Mouse (Mus musculus): ENCODE results near the gene Cacna2d3. TPM values are rescaled to one million over a fixed set of nuclear protein-coding genes. Genes with fewer than 3 reads are reported as not detected.

Gene Cacna2d3
- polyA plus RNA-seq, 1 experiment: not detected

DNA sequence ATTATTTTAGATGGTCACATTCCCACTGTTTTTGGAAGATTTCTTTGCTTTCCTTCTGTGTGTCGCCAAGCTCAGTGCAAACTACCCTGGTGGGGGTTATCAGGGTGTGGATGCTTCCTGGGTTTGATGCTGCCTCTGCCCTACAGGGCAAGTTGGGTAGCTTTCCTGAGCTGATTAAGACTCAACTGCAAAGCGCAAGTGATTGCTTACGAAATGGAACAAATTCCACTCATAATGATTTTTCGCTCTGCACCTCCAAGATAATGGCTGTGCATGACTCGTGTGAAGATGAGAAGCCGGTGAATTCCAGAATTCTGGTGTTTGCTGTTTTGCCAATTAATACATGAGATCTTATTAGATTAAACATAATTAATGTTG is 557.0 kb downstream of the Cacna2d3 start:
- no peak overlapping the region for H3K27ac ChIP-seq (ENCODE audit: insufficient read depth, low read depth, low read length)
- no peaks in the 10 kb centered on the region for H3K4me1 ChIP-seq (ENCODE audit: control insufficient read depth, insufficient read depth, low read length)
- no peak overlapping the region for H3K4me3 ChIP-seq (ENCODE audit: insufficient read depth, low read depth, low read length)
- 83% methylated on average over 6 of the region's 6 CpGs for WGBS
- no peak for TF ChIP-seq POLR2A (IDR thresholded peaks at IDR 0.05; ENCODE audit: insufficient read depth, low read depth, low read length)
- no peak for TF ChIP-seq CTCF (IDR thresholded peaks at IDR 0.05; ENCODE audit: insufficient read depth, low read depth, low read length)

DNA sequence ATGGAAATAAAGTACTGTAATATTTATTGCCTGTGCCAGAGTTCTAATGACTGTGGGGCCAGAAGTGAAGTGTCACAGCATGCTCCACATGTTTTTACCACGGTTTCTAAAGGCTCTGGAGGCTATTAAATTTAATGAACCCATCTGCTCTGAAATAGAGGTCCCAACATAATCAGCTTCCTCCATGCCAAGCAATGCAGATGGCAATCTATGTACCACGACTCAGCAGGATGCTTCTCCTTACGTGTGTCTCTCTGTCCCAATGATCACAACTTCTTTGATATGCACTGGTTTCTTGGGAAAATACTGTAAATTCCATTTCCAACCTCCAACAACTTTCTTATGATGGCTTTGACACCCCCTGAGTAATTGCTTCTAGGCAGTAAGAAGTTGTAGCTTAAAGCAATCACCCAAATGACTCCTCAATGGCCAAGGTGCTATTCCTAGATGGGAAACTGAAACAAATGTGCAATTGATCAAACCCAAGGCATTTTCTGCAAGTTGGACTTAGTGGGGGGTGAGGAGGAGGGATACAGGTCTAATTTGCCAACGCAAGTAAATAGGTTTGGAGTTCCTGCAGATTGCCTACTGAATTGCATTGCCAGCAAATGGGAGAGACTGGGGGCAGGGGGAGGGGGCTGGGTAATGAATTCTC is 557.5 kb downstream of the Cacna2d3 start:
- H3K27ac ChIP-seq (ENCODE audit: insufficient read depth, low read depth, low read length): no peak overlapping the region
- no peaks in the 10 kb centered on the region for H3K4me1 ChIP-seq (ENCODE audit: control insufficient read depth, insufficient read depth, low read length)
- TF ChIP-seq POLR2A (IDR thresholded peaks at IDR 0.05; ENCODE audit: insufficient read depth, low read depth, low read length) (no peak), CTCF (IDR thresholded peaks at IDR 0.05; ENCODE audit: insufficient read depth, low read depth, low read length) (no peak)
- no peak overlapping the region for H3K4me3 ChIP-seq (ENCODE audit: insufficient read depth, low read depth, low read length)
- 63% methylated on average over 4 of the region's 4 CpGs for WGBS

DNA sequence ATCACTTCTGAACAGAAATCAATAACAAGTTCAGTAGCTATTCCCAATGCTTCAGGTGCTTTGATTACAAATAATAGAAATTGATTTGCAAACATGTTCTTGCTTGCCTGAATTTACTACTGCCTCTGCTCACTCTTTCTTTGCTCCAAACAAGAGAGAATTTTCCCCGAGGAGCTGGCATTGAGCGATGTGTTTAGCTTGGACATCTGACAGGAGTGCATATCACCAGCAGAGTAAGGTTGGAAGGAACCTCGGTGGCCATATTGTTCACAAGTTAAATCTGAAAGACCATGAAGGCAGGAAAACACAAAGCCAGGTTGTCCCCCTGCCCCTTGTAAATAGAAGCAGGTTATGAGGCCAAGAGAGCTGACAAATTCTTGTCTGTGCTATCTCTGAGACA is 561.9 kb downstream of the Cacna2d3 start:
- H3K4me3 ChIP-seq (ENCODE audit: insufficient read depth, low read depth, low read length): no peak overlapping the region
- no peaks in the 10 kb centered on the region for H3K4me1 ChIP-seq (ENCODE audit: control insufficient read depth, insufficient read depth, low read length)
- 87% methylated on average over 3 of the region's 3 CpGs for WGBS
- TF ChIP-seq POLR2A (IDR thresholded peaks at IDR 0.05; ENCODE audit: insufficient read depth, low read depth, low read length) (no peak), CTCF (IDR thresholded peaks at IDR 0.05; ENCODE audit: insufficient read depth, low read depth, low read length) (no peak)
- no peak overlapping the region for H3K27ac ChIP-seq (ENCODE audit: insufficient read depth, low read depth, low read length)

DNA sequence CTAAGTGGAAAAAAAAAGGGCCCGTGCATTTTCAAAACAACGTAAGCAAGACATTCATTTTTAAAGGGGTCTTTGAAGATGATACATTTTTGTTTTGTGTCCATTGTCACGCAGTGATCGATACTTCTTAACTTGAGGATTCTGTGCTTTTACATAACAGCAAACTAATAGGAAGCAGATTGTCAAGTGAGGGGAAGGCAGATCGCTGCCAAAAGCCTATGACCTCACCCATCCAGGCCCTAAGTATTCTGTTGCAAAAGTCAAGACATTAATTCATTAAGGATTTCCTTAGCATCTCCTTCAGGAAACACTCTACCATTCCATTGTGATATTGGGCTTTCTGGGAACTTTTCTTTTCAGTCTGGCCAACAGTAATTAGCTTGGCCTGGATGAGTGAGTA is 564.6 kb downstream of the Cacna2d3 start:
- no peak overlapping the region for H3K27ac ChIP-seq (ENCODE audit: insufficient read depth, low read depth, low read length)
- H3K4me1 ChIP-seq (ENCODE audit: control insufficient read depth, insufficient read depth, low read length): no peaks in the 10 kb centered on the region
- H3K4me3 ChIP-seq (ENCODE audit: insufficient read depth, low read depth, low read length): no peak overlapping the region
- TF ChIP-seq CTCF (IDR thresholded peaks at IDR 0.05; ENCODE audit: insufficient read depth, low read depth, low read length) (no peak), POLR2A (IDR thresholded peaks at IDR 0.05; ENCODE audit: insufficient read depth, low read depth, low read length) (no peak)
- WGBS: 88% methylated on average over 5 of the region's 5 CpGs

DNA sequence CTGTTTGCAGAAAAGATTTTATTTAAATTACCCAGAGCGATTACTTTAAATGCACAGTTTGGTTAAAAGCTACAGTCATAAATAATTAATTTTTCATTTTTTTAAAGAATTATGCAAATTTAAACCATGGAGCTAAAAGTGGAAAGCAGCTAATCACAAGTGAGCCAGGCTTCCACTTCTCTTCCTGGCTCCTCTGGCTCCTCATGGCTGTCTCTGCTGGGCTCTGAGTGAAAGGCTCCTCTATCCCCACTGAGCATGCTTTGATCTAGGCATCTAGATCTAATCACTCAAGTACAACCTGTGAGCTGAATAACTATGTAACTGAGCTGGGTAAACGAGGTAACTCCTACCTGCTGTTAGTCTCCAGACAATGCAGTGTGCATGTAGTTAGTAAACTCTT is 577.5 kb downstream of the Cacna2d3 start:
- Histone ChIP-seq H3K27ac (ENCODE audit: insufficient read depth, low read depth, low read length) (no peak overlapping the region), H3K4me1 (ENCODE audit: control insufficient read depth, insufficient read depth, low read length) (no peaks in the 10 kb centered on the region), H3K4me3 (ENCODE audit: insufficient read depth, low read depth, low read length) (no peak overlapping the region)
- WGBS: 52% methylated on average over 2 of the region's 2 CpGs
- TF ChIP-seq CTCF (IDR thresholded peaks at IDR 0.05; ENCODE audit: insufficient read depth, low read depth, low read length) (no peak), POLR2A (IDR thresholded peaks at IDR 0.05; ENCODE audit: insufficient read depth, low read depth, low read length) (no peak)

DNA sequence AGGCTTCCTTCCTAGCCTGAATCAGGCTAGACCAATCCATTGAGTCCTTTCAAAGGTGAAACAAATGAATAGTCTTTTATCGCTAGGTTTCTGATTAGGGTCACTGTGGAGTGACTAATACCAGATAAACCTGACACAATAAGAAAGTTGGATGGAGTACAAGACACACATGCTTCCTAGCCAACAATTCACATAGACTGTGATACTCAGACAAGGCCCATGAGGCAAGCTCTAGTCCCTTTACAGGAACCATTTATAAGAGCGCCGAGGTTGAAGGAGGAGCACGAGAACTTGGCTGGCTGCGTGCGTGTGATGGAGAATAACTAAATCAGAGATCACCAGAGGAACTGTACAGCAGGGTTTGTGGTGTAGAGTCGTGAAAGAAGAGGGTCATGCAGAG is 584.0 kb downstream of the Cacna2d3 start:
- Histone ChIP-seq H3K4me1 (ENCODE audit: control insufficient read depth, insufficient read depth, low read length) (no peaks in the 10 kb centered on the region), H3K4me3 (ENCODE audit: insufficient read depth, low read depth, low read length) (no peak overlapping the region), H3K27ac (ENCODE audit: insufficient read depth, low read depth, low read length) (no peak overlapping the region)
- TF ChIP-seq CTCF (IDR thresholded peaks at IDR 0.05; ENCODE audit: insufficient read depth, low read depth, low read length): no peak
- no peak for TF ChIP-seq POLR2A (IDR thresholded peaks at IDR 0.05; ENCODE audit: insufficient read depth, low read depth, low read length)
- 92% methylated on average over 7 of the region's 7 CpGs for WGBS

DNA sequence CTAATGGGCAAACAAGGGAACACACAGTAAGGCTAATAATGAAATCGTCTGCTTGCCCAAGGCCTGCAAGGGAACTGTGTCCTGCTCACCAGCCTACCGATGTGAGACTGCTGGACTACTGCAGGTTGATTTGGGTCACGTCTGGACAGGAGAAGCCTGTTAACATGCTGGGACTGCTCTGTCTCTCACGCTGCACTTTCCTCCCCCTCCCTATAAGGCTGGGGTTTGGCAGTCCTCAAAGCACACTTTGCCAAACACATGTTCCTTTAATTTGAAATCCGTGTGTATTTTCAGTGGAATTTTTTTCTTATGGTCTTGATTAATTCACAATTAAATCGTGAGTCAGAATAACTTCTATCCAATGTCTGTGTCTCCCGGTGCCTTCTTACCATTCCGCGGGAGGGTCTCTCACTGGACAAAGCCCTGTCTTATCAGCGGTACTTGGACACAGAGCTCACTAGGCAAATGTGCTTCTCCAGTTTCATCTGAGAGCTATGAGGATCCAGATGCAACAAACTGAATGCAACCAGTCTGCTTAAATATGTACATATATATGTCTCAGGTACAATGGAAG is 584.6 kb downstream of the Cacna2d3 start:
- Histone ChIP-seq H3K4me1 (ENCODE audit: control insufficient read depth, insufficient read depth, low read length) (no peaks in the 10 kb centered on the region), H3K4me3 (ENCODE audit: insufficient read depth, low read depth, low read length) (no peak overlapping the region), H3K27ac (ENCODE audit: insufficient read depth, low read depth, low read length) (no peak overlapping the region)
- TF ChIP-seq POLR2A (IDR thresholded peaks at IDR 0.05; ENCODE audit: insufficient read depth, low read depth, low read length): no peak
- TF ChIP-seq CTCF (IDR thresholded peaks at IDR 0.05; ENCODE audit: insufficient read depth, low read depth, low read length): no peak
- 68% methylated on average over 10 of the region's 10 CpGs for WGBS

DNA sequence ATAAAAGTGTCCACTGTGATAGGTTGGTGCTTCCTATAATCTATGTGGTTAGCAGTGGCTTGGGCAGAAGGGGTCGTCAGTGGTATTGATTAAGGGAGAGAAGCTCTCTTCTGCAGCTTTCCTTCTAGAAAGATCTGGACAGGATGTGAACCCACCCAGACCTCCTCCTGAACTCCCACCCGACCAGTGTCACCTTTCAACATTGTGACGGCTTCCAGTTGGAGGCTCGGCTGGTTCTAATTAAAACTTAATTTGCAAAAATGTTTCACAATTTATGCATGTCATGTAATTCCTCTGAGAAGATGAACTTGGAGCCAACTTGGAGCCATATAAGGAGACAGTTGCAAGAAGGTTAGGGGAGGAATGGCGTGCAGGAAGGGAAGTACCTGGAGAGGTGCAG is 586.8 kb downstream of the Cacna2d3 start:
- H3K4me3 ChIP-seq (ENCODE audit: insufficient read depth, low read depth, low read length): no peak overlapping the region
- no peaks in the 10 kb centered on the region for H3K4me1 ChIP-seq (ENCODE audit: control insufficient read depth, insufficient read depth, low read length)
- no peak for TF ChIP-seq POLR2A (IDR thresholded peaks at IDR 0.05; ENCODE audit: insufficient read depth, low read depth, low read length)
- no peak for TF ChIP-seq CTCF (IDR thresholded peaks at IDR 0.05; ENCODE audit: insufficient read depth, low read depth, low read length)
- H3K27ac ChIP-seq (ENCODE audit: insufficient read depth, low read depth, low read length): no peak overlapping the region
- WGBS: 90% methylated on average over 5 of the region's 5 CpGs

DNA sequence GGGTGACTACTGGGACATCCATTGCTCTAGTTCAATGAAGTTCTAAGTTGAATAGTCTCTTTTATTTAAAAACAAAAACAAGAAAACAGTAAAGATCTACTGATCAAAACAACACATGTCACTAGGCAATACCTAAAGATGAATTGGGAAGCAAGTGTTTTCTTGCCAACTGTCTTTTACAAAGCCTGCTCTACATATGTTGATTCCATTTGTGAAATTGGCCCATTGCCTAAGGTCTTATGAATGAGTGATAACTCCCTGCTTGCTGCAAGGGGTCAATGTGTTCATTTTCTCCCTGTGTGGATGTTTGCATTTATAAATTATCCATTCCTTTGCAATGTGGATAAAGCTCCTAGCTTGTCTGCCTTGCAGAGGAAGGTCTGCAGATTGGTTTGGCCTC is 591.2 kb downstream of the Cacna2d3 start:
- Histone ChIP-seq H3K27ac (ENCODE audit: insufficient read depth, low read depth, low read length) (no peak overlapping the region), H3K4me3 (ENCODE audit: insufficient read depth, low read depth, low read length) (no peak overlapping the region), H3K4me1 (ENCODE audit: control insufficient read depth, insufficient read depth, low read length) (no peaks in the 10 kb centered on the region)
- TF ChIP-seq POLR2A (IDR thresholded peaks at IDR 0.05; ENCODE audit: insufficient read depth, low read depth, low read length): no peak
- TF ChIP-seq CTCF (IDR thresholded peaks at IDR 0.05; ENCODE audit: insufficient read depth, low read depth, low read length): no peak

All from olfactory bulb, adult 2 months (tissue).